Mouse (Mus musculus) heart, postnatal 36 days (tissue): ENCODE measurements at regions not wholly inside any gene's neighbourhood (a gene's known extent, or its start where the extent isn't known, plus 50 kb on each side); places are given as distances from the start of the nearest gene placed in this dataset.
"Not testable (repeated sequence)": the region's sequence is repeated elsewhere in the genome, so short reads cannot be mapped to it uniquely, and the experiment has no call there.

Source experiments
- DNase-seq, 2 experiments: peaks; one replicate each; pipeline ENCODE4 v3.0.0; 2021 to 2022
- intact Hi-C: fragments of 180-260 bp; cut with DNase I; formaldehyde crosslinking; loops from one replicate; pipeline ENCODE4 v1.15.1; 2025

DNA sequence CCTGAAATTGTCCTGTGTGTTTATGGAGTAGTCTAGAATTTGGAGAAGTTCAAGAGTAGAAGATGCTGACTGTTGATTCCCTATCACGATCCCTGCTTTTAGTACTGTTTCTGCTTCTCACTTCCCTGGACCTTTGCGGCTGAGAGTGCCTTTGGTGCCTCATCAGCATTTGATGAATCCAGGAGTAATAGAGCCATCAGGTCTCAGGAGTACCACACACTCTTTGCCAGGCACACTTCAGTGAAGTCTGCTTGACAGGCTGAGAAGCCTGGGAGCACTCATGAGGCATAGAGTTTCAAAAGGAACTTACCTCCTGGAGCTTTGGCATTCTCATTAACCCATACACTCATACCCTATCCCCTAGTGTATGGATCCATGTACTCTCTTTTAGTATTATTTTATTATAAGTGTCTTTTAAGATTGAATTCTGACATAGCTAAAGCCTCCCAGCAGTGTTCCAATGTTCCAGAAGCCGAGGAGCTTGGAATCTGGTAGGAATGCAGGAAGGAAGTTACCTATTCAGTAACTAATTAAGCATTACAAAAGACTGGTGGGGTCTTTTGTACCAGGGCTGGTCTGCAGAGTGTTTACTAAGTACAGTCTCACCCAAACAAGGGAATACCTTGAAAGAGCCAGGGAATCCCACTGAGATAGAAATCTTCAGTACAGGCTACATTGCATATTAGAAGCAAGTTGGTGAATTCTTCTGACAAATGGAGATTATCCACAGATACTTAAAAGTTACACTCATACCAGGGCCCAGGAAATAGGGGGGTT, 139.7 kb downstream of the Tex13c3 start:
- DNase-seq, intact Hi-C loops: not testable (repeated sequence)

DNA sequence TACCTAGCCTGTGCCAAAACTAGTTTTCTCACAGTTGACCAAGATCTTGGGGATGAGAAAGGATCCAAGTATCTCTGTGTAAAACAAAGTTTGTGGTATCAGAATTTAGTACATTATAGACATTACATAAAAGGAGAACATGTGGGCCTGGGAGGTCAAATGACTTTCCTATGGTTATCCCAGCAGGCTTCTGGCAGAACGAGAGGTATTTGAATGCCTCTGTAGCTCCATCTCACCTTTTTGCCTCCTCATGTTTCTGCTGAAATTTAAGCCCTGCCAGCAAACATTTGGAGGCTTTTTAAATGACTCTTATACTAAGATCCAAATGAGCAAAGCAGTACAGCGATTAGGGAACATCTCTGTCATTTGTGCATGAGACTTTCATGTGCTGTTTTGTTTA, 167.8 kb downstream of the Tex13c3 start:
- intact Hi-C loops = no loop called here
- DNase-seq = no peak

DNA sequence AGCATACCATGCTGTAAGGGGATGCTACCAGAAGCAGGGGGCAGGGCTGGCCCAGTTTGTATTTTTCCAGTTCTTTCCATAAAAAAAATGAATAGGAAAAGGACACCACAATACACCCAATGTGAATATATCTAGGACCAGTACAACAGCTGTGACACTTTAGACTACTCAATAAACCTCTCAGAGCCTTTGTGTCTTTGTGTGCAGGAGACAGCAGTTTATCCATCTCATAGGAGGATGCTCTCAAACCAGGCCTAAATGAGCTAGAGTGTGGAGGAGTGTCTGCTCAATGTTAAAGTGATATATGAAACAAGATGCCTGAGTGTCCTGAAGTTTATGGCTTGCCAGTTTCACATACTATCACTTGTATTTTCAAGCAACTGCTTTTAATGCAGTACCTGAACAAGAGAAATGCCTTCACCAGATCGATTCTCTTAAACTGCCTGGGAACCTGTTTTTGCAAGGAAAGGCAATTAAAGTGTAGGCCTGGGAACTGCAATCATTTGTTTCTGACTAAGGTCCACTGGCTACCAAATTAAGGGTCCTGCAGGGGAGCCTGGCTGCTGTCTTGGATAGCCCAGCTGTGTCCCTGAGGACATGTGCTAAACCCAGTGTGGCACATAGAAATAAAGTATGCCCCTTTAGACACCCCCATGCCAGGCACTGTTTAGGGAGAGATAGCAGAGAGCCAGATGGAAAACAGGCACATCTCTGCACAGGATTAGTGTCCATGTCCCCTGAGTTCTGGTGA, 169.1 kb downstream of the Tex13c3 start:
- intact Hi-C loops = no loop called here

DNA sequence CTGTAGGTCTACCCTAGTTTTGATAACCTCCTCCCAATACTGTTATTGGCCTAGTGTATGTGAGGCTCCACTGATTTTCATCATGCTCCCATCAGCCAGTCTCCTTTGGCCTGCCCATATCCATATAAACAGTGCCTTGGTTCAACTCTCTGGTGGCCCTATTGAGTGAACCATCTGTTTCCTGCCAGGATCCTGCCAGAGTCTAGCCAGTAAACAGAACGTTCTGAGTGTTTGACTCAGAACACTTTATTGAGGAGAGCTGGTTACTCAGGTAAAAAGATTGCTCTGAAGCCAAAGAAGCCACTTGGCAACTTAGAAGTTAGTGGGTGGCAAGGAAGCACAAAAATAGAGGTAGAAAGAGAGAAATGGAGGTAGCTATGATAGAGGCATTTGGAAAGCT, 169.7 kb downstream of the Tex13c3 start:
- no peak for DNase-seq
- intact Hi-C loops = no loop called here

More for the DNA sequence above, 169.1 kb downstream of the Tex13c3 start:
- DNase-seq = no peak

DNA sequence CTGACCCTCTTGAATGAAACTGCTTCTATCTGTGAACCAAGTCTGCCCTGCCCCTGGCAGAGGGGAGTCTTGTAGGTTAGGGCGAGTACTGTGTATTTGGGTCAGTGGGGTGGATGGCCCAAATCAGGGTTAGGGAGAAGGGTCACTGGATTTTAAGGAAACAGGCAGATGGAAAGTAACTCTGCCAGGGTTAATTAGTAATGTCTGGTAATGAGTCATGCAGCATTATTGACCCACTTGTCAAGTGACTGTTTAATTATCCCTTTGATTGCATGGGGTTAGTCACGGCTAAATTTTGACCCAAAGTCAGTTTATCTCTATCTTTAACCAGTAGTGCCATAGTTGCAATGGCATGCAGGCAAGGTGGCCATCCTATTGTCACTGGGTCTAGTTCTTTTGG, 192.9 kb downstream of the Tex13c3 start:
- DNase-seq = no peak
- intact Hi-C loops = no loop called here

DNA sequence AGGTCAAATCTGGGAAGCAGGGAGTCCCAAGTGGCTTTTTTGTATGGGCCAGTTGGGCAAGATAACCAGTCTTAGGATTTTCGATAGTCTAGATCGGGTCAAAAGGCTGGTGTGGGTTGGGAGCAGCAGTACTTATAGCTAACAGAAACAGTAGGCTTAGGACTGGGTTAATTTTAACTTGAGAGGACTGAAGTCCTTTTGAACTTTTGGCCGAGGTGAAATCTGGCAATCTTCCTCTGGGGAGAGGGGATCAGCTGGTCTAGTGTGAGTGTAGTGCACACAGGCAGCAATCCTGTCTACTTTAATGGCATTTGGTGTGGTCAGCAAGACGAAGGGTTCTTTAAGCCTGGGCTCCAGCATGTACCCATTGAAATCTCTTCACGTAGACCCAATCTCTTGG, 194.7 kb downstream of the Tex13c3 start:
- DNase-seq = no peak
- intact Hi-C loops = no loop called here

DNA sequence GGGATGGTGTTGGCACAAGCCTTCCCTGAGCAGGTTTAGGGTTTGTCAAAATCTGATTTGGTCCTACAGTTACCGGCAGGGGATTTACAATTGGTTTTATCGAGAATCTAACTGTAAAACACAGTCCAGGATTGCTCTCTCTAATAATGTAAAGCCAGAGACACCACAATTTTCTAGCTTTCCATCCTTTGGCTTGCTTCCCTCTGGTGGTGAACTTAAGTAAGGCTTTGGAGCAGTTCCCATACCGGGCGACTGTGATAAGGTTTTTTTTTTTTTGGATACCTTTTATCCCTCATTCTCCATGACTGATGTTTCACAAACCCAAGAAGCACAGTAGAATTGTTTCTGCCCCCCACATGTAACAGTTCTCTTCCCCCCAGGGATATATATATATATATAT, 195.3 kb downstream of the Tex13c3 start:
- DNase-seq = no peak
- intact Hi-C loops = no loop called here

DNA sequence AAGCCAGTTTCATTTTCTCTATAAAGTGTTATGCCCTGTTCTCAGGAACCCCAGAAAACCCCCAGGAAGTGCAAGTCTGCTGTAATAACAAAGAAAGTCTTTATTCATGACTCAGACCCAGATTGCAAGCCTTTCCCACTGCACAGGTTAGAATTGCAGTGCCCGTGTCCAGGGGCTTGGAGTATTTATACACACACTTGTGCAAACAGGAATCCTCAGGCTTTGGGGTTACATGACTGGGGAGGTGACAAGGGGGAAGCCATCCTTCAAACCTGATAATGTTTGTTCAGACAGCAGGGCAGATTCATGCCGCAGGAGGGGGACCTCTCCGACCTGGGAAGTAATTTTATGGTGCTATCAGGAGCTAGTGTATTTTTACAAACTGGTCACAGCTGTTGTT, 198.0 kb downstream of the Tex13c3 start:
- intact Hi-C loops = no loop called here
- no peak for DNase-seq

DNA sequence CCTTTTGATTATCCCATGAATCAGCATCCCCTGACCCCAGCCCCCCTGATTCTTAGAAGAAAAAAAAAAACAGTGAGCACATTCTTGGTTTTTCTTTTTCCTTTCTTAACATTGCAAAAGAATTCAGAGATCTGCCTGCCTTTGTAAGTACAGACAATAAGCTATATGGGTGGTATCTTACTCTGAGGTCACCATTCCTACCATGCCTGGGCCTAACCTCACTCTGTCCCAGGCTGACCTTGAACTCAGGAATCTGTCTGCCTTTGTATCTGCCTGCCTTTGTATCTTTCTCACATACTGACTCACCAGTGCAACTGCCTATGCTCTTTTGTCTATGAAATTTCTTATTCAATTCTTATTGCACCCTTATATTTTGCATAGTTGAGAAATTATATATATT, 216.9 kb downstream of the Tex13c3 start:
- intact Hi-C loops = no loop called here
- DNase-seq = no peak

DNA sequence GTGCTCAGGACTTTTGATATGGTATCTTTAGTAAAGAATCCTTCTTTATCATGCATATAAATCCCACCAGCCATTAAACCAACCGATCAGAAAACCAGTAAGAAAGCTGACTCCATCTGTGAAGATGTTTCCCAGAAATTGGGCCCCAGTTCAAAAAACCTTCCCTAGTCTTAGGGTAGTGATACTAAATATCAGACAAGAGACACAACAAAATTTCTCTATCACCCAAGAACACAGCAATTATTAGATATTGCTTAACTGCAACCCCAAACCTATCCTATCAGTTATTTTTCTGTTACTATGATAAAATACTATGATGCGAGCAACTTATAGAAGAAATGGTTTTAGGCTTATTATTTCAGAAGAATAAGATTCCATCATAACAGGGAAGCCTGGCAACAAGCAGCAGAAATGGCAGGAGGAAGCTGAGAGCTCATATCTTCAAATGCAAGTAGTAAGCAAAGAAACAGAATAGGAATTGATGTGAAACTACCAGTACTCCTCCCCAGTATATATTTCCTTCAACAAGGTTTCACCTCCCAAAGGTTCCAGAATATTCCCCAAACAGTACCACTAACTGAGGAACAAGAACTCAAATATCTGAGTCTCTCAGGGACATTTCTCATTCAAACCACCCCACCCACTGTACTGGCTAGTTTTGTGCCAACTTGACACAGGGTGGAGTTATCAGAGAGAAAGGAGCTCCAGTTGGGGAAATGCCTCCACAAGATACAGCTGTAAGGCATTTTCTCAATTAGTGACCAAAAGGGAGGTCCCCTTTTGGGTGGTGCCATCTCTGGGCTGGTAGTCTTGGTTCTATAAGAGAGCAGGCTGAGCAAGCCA, 234.1 kb downstream of the Tex13c3 start:
- no peak for DNase-seq
- intact Hi-C loops = no loop called here

DNA sequence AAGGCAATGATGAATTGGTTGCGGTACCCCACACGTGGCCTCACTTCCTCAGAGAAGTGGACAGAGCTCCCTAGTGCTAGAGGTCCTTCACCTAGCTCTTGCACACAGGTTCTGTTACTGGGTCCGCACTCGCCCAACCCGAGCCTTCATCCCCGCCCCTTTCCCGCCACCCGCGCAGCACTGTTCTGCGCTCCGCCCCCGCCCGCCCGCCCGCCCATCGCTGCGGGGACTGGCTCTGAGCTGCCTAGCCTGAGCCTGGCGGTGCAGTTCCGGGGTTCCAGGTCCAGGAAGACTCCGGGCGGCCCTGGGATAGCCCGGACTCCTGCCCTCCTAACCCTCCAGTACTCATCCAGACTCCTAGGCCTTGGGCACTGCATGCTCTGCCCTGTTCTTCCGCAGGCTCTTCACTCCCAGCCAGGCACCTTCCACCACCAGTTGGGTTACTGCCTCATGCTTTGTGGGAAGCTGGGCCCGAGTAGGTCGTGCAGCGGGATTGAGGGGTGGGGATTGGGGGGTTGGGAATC, 243.3 kb downstream of the Tex13c3 start:
- intact Hi-C loops = no loop called here
- peak; percentile 6 to 18 for DNase-seq

DNA sequence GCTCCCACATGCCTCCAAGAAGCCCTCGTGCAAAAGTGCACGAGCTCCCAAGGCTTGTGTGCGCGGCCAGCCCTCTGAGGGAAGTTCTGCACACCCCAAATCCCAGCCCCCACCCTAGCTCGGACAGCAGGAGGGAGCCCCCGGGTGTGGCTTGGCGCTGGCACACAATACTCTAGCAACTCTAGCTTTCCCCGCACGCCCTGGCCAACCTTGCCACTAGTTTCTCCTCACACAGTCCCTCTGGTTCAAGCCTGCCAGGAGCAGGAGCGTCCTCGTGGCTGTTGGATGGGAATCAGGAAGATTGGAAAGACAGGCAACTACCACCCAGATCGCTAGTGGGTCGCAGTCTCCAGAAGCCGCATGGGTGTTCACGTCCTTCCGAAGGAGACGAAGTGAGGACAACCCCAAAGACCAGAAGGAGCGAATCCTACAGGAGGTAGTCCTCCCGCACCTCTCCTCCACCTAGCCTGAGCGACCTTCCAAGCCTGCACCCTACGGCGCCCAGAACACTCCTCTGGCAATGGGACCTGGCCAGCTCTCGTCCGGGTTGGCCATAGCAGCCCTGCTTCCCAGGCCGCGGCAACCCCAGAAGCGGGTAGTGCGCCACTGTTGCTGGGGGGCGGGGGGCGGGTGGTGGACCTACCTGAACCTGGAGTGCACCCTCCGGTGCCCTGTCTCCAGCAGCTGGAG, 243.9 kb downstream of the Tex13c3 start:
- DNase-seq = peak; percentile 5 to 6
- intact Hi-C loops = no loop called here

DNA sequence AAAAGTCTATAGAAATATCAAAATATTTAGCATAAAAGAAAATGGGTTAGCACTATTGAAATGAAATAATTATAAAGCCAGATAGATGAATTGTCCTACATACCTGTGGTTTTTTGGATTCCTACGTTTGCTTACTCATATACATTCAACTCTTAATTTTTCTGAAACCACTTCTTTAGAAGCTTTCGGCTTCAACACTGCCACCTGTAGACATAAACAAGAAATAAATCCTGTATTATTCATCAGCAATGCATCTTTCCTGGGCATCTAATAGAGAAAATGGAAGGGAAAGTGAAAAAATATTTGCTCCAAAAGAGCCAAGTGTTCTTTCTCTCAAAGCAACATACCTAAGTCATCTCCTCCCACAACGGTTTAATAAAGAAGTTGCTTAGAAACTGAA, 245.7 kb downstream of the Tex13c3 start:
- intact Hi-C loops = no loop called here

DNA sequence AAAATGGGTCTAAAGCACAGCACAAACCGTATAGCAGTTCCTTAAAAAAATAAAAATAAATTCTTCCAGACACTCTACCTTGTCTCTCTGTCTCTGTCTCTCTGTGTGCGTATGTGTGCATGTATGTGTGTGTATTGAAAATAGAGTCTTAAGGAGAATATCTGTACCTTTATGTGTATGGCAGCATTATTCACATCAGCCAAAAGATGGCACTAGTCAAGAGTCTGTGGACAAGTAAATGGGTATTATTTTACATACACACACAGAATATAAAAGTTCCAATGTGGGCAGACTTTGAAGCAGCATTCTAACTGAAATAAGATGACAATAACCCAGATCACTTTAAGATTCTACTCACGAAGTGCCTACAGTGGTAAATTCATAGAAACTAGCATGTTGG, 249.3 kb downstream of the Tex13c3 start:
- intact Hi-C loops = no loop called here
- no peak for DNase-seq

More for the DNA sequence above, 245.7 kb downstream of the Tex13c3 start:
- no peak for DNase-seq

DNA sequence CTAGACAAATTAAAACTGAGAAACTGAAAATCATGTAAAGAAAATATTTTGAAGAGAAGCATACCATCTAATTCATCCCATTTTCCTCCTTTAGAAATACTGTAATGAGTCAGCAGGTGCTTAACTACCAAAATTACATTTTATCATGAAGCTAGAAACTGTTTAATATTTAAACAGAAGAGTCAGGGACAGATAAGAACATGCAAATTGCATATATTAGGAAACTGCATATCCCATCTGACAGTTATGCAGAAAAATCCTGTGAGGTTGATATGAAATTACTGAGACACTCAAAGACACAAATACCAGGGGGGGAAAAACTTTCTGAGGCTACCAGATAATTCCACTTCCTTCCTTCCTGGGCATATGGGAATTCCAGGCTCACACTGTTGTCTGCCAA, 257.8 kb downstream of the Tex13c3 start:
- DNase-seq = no peak
- intact Hi-C loops = no loop called here

DNA sequence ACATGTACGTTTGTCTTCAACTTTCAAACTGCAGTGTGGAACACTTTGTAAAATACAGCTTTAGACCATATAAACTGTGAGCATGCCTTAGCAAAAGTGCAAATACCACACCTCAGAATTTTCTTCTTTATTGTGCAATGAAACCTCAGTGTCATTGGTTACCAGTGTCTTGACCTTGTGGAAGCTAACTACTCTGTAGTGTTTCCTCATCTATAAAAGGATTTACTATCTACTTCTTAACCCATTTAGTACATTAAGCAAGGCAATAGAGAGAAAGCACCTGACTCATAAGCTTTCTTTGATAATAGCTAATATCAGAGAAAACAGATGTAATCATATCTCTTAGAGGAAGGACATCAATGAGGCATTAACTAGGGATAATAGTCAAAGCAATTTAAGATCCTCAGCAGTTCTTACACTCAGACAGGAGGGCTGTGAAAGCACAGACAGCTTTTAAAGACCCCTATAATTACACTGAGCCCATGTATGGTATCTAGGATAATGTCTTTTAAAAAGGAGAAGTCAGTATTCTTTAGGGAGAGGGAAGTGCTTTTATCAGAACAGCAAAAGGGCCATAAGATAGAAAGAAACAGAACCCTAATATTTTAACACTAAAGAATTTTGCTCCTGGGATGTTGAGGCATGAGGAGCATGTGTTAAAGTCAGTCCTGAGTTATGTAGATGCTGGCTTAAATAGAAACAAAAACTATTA, 260.2 kb downstream of the Tex13c3 start:
- no peak for DNase-seq
- intact Hi-C loops = no loop called here

DNA sequence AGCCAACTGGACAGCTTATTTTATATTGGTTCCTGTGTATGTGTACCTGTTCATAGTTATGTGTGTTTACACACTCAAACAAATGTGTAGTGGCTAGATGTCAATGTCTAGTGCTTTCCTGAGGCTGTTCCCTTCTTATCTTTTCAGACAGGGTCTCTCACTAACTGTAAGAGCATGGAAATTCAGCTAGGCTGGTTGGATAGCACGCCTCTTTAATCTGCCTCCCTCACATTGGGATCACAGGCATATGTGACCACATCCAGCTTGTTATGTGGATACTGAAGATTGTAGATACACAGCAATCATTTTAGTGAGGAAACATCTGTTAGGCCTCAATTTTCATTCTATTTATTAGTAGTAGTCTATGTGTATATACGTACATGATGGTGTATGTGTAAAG, 261.4 kb downstream of the Tex13c3 start:
- intact Hi-C loops = no loop called here

DNA sequence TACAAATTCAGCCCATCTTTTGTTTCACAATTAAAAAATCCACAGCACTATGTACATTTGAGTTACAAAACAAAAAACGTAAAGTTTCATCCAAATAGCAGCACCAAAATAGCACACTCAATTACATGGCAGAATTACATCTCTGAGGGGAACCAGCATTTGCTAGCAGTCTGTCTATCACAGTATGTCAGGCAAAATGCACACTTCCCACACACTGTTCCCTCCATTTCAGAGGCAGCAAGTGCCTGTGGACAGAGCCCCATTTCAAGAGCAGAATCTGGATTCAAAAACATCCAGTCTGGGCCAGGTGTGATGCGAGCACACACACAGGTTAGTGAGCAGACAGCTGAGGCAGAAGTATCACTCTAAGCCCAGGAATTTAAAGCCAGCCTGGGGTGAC, 261.8 kb downstream of the Tex13c3 start:
- intact Hi-C loops = no loop called here
- no peak for DNase-seq

More for the DNA sequence above, 261.4 kb downstream of the Tex13c3 start:
- DNase-seq = no peak

DNA sequence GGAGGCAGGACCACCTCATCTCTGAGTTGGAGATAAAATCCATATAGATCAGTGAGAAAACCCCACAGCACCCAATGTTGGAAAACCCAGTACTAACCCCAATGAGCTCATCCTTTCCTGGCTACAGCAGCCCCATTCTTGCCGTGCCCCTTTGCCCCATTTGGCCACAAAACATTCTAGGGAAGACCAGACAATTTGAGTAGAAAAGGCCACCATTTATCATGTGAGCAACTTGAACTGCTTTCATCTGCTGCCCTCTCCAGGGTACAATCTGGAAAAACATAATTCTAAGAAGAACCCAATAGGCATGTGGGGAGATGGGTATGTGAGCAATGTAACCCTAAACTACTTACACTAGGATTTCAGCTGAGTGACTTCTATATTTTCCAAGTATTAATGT, 274.7 kb downstream of the Tex13c3 start:
- no peak for DNase-seq
- intact Hi-C loops = no loop called here

DNA sequence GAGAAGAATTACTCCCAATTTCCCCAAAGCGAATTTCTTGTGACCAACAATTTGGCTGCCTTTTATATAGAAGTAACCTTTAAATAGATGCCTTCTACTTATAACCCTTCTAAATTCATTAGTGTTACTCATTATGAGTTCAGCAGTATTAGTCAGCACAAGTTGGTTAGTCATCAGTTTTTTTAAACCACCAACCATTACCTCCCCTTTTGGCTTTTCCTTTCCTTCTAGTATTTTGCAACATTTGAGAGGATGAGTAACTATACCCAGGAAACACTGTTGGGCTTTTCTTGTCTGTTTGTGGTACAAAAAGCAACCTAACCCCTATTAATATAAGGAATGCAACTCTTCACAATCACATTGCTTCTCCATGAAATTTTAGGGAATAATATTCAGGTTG, 278.6 kb downstream of the Tex13c3 start:
- intact Hi-C loops = no loop called here

More for the DNA sequence above, 278.6 kb downstream of the Tex13c3 start:
- DNase-seq = no peak
